Mouse (Mus musculus): ENCODE results near the gene Cacna1d. TPM values are rescaled to one million over a fixed set of nuclear protein-coding genes. Genes with fewer than 3 reads are reported as not detected.

Cacna1d gene
- polyA plus RNA-seq, 1 experiment, result 11.8 TPM

GRCm38 (mm10) chr14:30018463-30018801 is 472.8 kb downstream of the Cacna1d start:
- H3K4me3 ChIP-seq (ENCODE audit: insufficient read depth, low read length), result no peak overlapping the region
- TF ChIP-seq POLR2A (IDR thresholded peaks at IDR 0.05; ENCODE audit: borderline replicate concordance, low read depth, low read length) (no peak), CTCF (IDR thresholded peaks at IDR 0.05; ENCODE audit: low read depth, low read length) (no peak)
- no peak overlapping the region for H3K27ac ChIP-seq (ENCODE audit: insufficient read depth, low read depth, low read length)
- H3K4me1 ChIP-seq (ENCODE audit: control insufficient read depth, insufficient read depth, low read length), result peaks cover 5% of the 10 kb centered on the region

- TF ChIP-seq CTCF (IDR thresholded peaks at IDR 0.05; ENCODE audit: low read depth, low read length) (no peak), POLR2A (IDR thresholded peaks at IDR 0.05; ENCODE audit: borderline replicate concordance, low read depth, low read length) (no peak)
- Histone ChIP-seq H3K4me1 (ENCODE audit: control insufficient read depth, insufficient read depth, low read length) (peaks cover 5% of the 10 kb centered on the region), H3K27ac (ENCODE audit: insufficient read depth, low read depth, low read length) (no peak overlapping the region), H3K4me3 (ENCODE audit: insufficient read depth, low read length) (no peak overlapping the region)
These were observed 473.3 kb downstream of the Cacna1d start for GRCm38 (mm10) chr14:30017794-30018462.

GRCm38 (mm10) chr14:30016666-30017065 is 474.6 kb downstream of the Cacna1d start:
- H3K4me3 ChIP-seq (ENCODE audit: insufficient read depth, low read length), result no peak overlapping the region
- no peak overlapping the region for H3K27ac ChIP-seq (ENCODE audit: insufficient read depth, low read depth, low read length)
- TF ChIP-seq CTCF (IDR thresholded peaks at IDR 0.05; ENCODE audit: low read depth, low read length) (no peak), POLR2A (IDR thresholded peaks at IDR 0.05; ENCODE audit: borderline replicate concordance, low read depth, low read length) (no peak)
- peaks cover 5% of the 10 kb centered on the region for H3K4me1 ChIP-seq (ENCODE audit: control insufficient read depth, insufficient read depth, low read length)

DNA sequence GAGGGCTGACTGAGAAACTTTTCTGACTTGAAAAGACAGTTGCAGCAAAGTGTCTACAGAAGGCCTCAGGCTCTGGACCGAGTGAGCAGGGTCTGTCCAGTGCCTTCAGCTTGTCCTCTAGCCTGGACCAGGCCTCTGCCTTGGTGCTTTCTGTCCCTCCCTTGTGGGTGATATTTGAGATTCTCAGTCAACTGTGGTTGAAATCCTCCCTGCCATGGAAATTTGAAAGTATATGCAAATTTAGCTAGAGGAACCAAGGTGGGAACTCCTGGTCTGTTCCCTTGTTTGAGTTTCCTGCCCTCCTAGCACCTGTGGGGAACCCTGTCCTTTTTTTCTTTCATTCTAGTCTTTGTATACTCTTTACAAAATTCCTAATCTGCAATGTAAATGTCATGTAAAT is 476.2 kb downstream of the Cacna1d start:
- TF ChIP-seq CTCF (IDR thresholded peaks at IDR 0.05; ENCODE audit: low read depth, low read length) (no peak), POLR2A (IDR thresholded peaks at IDR 0.05; ENCODE audit: borderline replicate concordance, low read depth, low read length) (no peak)
- Histone ChIP-seq H3K27ac (ENCODE audit: insufficient read depth, low read depth, low read length) (no peak overlapping the region), H3K4me1 (ENCODE audit: control insufficient read depth, insufficient read depth, low read length) (peaks cover 5% of the 10 kb centered on the region), H3K4me3 (ENCODE audit: insufficient read depth, low read length) (no peak overlapping the region)

- Histone ChIP-seq H3K27ac (ENCODE audit: insufficient read depth, low read depth, low read length) (no peak overlapping the region), H3K4me3 (ENCODE audit: insufficient read depth, low read length) (no peak overlapping the region), H3K4me1 (ENCODE audit: control insufficient read depth, insufficient read depth, low read length) (peaks cover 5% of the 10 kb centered on the region)
- TF ChIP-seq POLR2A (IDR thresholded peaks at IDR 0.05; ENCODE audit: borderline replicate concordance, low read depth, low read length), result no peak
- TF ChIP-seq CTCF (IDR thresholded peaks at IDR 0.05; ENCODE audit: low read depth, low read length), result no peak
These were observed 476.8 kb downstream of the Cacna1d start for GRCm38 (mm10) chr14:30014487-30014886.

DNA sequence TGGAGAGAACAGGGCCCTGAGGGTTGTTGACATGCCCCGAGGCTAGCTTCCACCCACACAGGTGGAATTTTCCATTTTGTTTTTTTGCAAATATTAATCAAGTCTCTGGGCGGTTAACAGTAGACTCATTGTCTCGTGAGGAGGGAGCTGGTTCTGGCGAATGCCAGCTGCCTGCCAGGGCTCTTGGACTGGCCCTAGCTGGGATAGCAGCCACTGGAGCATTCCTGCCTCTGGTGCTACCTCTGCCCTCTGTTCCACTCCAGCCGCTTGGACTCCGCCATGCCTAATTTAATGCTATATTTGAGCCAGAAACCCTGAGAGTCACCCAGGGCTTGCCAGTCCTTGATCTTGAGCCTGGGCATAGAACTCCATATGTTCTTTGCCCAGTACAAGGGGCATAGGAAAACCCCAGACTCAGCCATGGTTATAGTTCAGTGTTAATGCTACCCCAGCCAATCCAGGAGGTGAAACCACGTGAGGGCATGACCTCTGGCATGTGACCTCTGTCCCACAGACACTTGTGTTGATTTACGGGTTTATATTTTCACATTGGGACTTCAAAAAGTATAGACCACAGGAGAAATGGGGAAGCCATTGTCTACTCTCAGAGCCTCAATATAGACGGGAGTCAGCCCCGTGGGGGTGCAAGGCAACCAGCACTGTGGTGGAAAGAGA is 479.2 kb downstream of the Cacna1d start:
- no peak overlapping the region for H3K27ac ChIP-seq (ENCODE audit: insufficient read depth, low read depth, low read length)
- H3K4me1 ChIP-seq (ENCODE audit: control insufficient read depth, insufficient read depth, low read length), result peaks cover 5% of the 10 kb centered on the region
- no peak for TF ChIP-seq POLR2A (IDR thresholded peaks at IDR 0.05; ENCODE audit: borderline replicate concordance, low read depth, low read length)
- no peak for TF ChIP-seq CTCF (IDR thresholded peaks at IDR 0.05; ENCODE audit: low read depth, low read length)
- no peak overlapping the region for H3K4me3 ChIP-seq (ENCODE audit: insufficient read depth, low read length)

DNA sequence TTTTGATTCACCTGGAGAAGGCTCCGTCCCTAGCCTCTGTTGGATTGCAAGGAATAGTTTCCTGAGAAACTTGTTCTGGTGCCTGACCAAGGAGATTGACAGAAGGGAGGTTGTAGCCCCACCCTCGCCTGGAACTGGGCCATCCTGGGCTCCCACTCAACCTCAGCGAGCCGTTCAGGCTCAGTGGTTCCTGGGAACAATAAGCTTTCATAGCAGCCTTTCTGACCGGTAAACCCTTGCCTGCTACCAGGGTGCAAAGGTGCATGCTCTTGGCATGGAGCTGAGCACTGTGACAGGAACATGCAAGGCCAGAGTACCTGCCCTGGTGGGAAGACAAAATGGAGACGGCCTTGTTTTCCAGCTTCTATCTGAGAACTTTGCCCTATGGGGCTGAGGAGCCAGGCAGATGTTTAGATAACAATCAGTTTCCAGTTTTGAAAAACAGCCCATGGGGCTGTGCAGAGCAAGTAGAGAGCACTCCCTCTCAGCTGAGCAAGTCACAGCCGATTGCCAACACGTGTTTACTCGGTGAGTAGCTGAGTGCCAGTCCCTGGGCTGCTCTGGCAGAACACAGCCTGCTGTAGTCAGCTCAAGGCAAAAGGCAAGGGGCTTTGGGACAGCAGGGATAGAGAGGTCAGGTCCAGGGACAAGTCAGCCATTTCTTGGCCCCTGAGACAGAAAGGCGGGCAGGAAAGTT is 481.2 kb downstream of the Cacna1d start:
- Histone ChIP-seq H3K4me3 (ENCODE audit: insufficient read depth, low read length) (no peak overlapping the region), H3K4me1 (ENCODE audit: control insufficient read depth, insufficient read depth, low read length) (no peaks in the 10 kb centered on the region), H3K27ac (ENCODE audit: insufficient read depth, low read depth, low read length) (no peak overlapping the region)
- TF ChIP-seq CTCF (IDR thresholded peaks at IDR 0.05; ENCODE audit: low read depth, low read length), result no peak
- TF ChIP-seq POLR2A (IDR thresholded peaks at IDR 0.05; ENCODE audit: borderline replicate concordance, low read depth, low read length), result no peak

DNA sequence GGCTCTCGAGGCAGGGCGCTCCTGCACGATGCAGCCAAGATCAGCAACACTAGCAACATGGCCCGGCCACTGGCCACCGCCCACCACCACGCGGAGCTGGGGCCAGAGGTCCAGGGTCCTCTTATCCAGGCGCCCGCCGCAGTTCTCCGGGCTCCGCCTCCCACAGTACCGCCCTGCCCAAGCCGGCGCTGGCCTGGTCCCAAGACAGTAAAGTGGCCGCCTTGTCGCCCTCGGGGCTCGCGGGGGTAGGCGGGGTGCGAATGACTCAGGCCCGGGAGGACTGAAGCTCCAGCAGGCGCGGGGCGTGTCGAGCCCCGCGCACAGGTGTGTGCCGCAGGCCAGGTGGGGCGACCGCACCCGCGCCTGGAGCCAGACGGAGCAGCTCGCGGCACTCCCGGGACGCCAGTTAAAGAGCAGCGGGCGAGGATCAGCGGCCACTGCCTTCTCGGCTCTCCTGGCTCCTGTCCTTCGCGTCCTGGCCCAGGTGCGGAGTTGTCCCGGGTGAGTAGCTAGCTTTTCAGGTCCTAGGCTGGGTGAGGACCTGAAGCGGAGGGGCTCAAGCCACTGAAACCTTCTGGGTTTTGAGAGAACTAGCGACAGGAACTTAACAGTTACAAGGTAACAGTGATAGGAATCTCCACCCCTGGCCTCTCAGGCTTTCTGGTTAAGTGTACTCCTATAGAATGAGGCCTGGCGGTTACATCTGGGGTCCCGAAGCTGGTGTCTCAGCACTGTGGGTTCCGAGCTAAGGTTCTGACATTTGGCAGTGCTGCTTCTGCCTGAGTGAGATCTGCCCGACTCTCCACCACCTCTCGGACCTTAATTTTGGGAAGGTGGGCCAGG is 482.3 kb downstream of the Cacna1d start, which contains the start of the genes Il17rb and Chdh:
Gene Il17rb (minus strand): TSS at position 164 of the 843 bp plus-strand sequence.
Gene Chdh (plus strand): TSS at position 291 of the 843 bp plus-strand sequence.
- H3K4me3 ChIP-seq (ENCODE audit: insufficient read depth, low read length), result peak within 1 kb of the TSS; percentile 47
- no peaks in the 10 kb centered on the region for H3K4me1 ChIP-seq (ENCODE audit: control insufficient read depth, insufficient read depth, low read length)
- no peak for TF ChIP-seq CTCF (IDR thresholded peaks at IDR 0.05; ENCODE audit: low read depth, low read length)
- no peak for TF ChIP-seq POLR2A (IDR thresholded peaks at IDR 0.05; ENCODE audit: borderline replicate concordance, low read depth, low read length)
- no peak within 1 kb of the TSS for H3K27ac ChIP-seq (ENCODE audit: insufficient read depth, low read depth, low read length)

DNA sequence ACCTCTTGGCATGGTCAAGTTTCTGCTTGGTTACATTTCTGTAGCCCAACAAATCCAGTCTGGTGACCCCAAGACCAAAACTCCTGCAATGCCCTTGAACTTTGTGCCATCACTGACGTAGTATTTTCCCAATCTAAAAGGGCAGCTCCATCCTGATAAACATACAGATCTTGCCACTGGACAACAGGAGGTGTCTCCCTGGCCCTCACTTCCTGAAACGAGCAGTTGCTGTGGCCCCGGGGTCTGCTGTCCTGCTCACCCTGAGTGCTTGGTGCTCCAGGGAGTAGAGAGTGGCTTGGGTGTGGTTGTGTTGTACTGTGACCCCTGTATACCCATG is 491.8 kb downstream of the Cacna1d start:
- no peak for TF ChIP-seq POLR2A (IDR thresholded peaks at IDR 0.05; ENCODE audit: borderline replicate concordance, low read depth, low read length)
- no peak for TF ChIP-seq CTCF (IDR thresholded peaks at IDR 0.05; ENCODE audit: low read depth, low read length)
- Histone ChIP-seq H3K4me1 (ENCODE audit: control insufficient read depth, insufficient read depth, low read length) (no peaks in the 10 kb centered on the region), H3K4me3 (ENCODE audit: insufficient read depth, low read length) (no peak overlapping the region), H3K27ac (ENCODE audit: insufficient read depth, low read depth, low read length) (no peak overlapping the region)
